Mouse (Mus musculus) left cerebral cortex, adult 9 months (tissue): Measurements from ENCODE around the gene Wdr49.
"Not testable (repeated sequence)": the region's sequence is repeated elsewhere in the genome, so short reads cannot be mapped to it uniquely, and the experiment has no call there.

Source experiments
- DNase-seq, 2 experiments: peaks; one replicate each; pipeline ENCODE4 v3.0.0; 2022; ENCODE audit warnings: low spot score in 2 of 2

Gene Wdr49

GRCm38 (mm10) chr3:75301072-75301471 lies 180.9 kb downstream of the Wdr49 start:
- DNase-seq, result no peak

- DNase-seq, result not testable (repeated sequence)
Measured at GRCm38 (mm10) chr3:75299464-75299863, 182.5 kb downstream of the Wdr49 start.

GRCm38 (mm10) chr3:75297758-75298111 lies 184.2 kb downstream of the Wdr49 start:
- DNase-seq, result peak in 1 of 2 experiments; percentile 16

- DNase-seq, result peak in 1 of 2 experiments; percentile 4
Measured at GRCm38 (mm10) chr3:75297026-75297757, 184.8 kb downstream of the Wdr49 start.

GRCm38 (mm10) chr3:75293243-75293642 lies 188.7 kb downstream of the Wdr49 start:
- DNase-seq, result no peak

GRCm38 (mm10) chr3:75277455-75277854 lies 204.5 kb downstream of the Wdr49 start:
- no peak for DNase-seq

GRCm38 (mm10) chr3:75276522-75276921 lies 205.4 kb downstream of the Wdr49 start:
- DNase-seq, result no peak

GRCm38 (mm10) chr3:75275127-75275526 lies 206.8 kb downstream of the Wdr49 start:
- no peak for DNase-seq

GRCm38 (mm10) chr3:75269978-75270377 lies 212.0 kb downstream of the Wdr49 start, which contains the start of gene Serpini2:
Serpini2 (minus strand) TSS chr3:75270078.
- DNase-seq, result no peak

GRCm38 (mm10) chr3:75259356-75259755 lies 222.6 kb downstream of the Wdr49 start:
- peak in 1 of 2 experiments; percentile 5 for DNase-seq
